Mouse (Mus musculus) intestine, embryonic 14.5 days (tissue): ENCODE measurements around the gene Utrn. TPM values are rescaled to one million over a fixed set of nuclear protein-coding genes. Genes with fewer than 3 reads are reported as not detected.
A peak's percentile ranks its signal among the peaks of the same experiment; 100 is the strongest.

Experiments
- ATAC-seq: fragments of 200-750 bp; cut with Nextera tagmentation; replicated peaks from 2 replicates; pipeline ENCODE4 v1.8.0; 2017; ENCODE audit warnings: low read depth, moderate number of reproducible peaks, moderate TSS enrichment, moderate library complexity; ENCODE audit not compliant: low FRiP score, low TSS enrichment
- DNase-seq: peaks from one replicate; pipeline ENCODE4 v3.0.0-alpha.2; 2018; ENCODE audit warnings: low spot score
- H3K27ac ChIP-seq: fragments of 300-500 bp; sonication (generic); 2 replicates; pipeline ENCODE4 v1.5.1; 2014; ENCODE audit warnings: low read depth, mild to moderate bottlenecking, control low read depth
- H3K27me3 ChIP-seq: fragments of 300-500 bp; sonication (generic); replicated peaks from 2 replicates; pipeline ENCODE4 v1.6.1; 2014; ENCODE audit warnings: low read length, control low read depth; ENCODE audit not compliant: control insufficient read depth, insufficient read depth
- H3K36me3 ChIP-seq: fragments of 300-500 bp; sonication (generic); 2 replicates; pipeline ENCODE4 v1.6.1; 2014; ENCODE audit warnings: low read length, control low read depth; ENCODE audit not compliant: control insufficient read depth, insufficient read depth
- H3K4me1 ChIP-seq: fragments of 300-500 bp; sonication (generic); replicated peaks from 2 replicates; pipeline ENCODE4 v1.6.1; 2014; ENCODE audit warnings: low read length, control low read depth, mixed read lengths; ENCODE audit not compliant: control insufficient read depth, insufficient read depth
- H3K4me2 ChIP-seq: fragments of 300-500 bp; sonication (generic); 2 replicates; pipeline ENCODE4 v1.6.1; 2014; ENCODE audit warnings: low read length
- H3K4me3 ChIP-seq: fragments of 300-500 bp; sonication (generic); 2 replicates; pipeline ENCODE4 v1.5.1; 2014; ENCODE audit warnings: low read depth, low read length, control low read depth, mixed read lengths
- H3K9ac ChIP-seq: fragments of 300-500 bp; sonication (generic); 2 replicates; pipeline ENCODE4 v1.6.1; 2014; ENCODE audit warnings: mild to moderate bottlenecking, low read length
- H3K9me3 ChIP-seq: fragments of 300-500 bp; sonication (generic); 2 replicates; pipeline ENCODE4 v1.6.1; 2016; ENCODE audit warnings: low read length, control low read depth; ENCODE audit not compliant: control insufficient read depth
- WGBS: fragments of 180-500 bp; shearing (Covaris S2); extraction: QIAGEN DNeasy Blood & Tissue Kit; methylation state at CpG from one replicate; pipeline ENCODE4 v1.1.7; 2014; 5-methylcytosine and 5-hydroxymethylcytosine counted together
- polyA plus RNA-seq: library from polyadenylated mRNA; unstranded; fragments of >200 nt; fragmentation: Nextera tagmentation; extraction: Ambion mirVana; gene quantifications from 2 replicates; pipeline ENCODE4 v1.2.1, GENCODE M21; 2014

Gene Utrn
- polyA plus RNA-seq, 1 experiment from 2014 or later = 55.1 TPM

- no peaks in the 10 kb centered on the region for H3K27me3 ChIP-seq
- H3K9me3 ChIP-seq = no peaks in the 10 kb centered on the region
- no peak overlapping the region for H3K4me2 ChIP-seq
- ATAC-seq (no peak), DNase-seq (no peak)
- no peaks in the 10 kb centered on the region for H3K36me3 ChIP-seq
- no peaks in the 10 kb centered on the region for H3K4me1 ChIP-seq
- no peak overlapping the region for H3K4me3 ChIP-seq
- no peak overlapping the region for H3K9ac ChIP-seq
- 68% methylated on average over 1 of the region's 1 CpGs for WGBS
- H3K27ac ChIP-seq = no peak overlapping the region
These were observed 35.0 kb downstream of the Utrn start for GRCm38 (mm10) chr10:12834215-12834614.

GRCm38 (mm10) chr10:12832163-12832562 is 37.0 kb downstream of the Utrn start:
- no peaks in the 10 kb centered on the region for H3K36me3 ChIP-seq
- H3K4me2 ChIP-seq = no peak overlapping the region
- H3K4me3 ChIP-seq = no peak overlapping the region
- ATAC-seq (no peak), DNase-seq (no peak)
- H3K9ac ChIP-seq = no peak overlapping the region
- no peaks in the 10 kb centered on the region for H3K4me1 ChIP-seq
- H3K27ac ChIP-seq = no peak overlapping the region
- no peaks in the 10 kb centered on the region for H3K27me3 ChIP-seq
- no peaks in the 10 kb centered on the region for H3K9me3 ChIP-seq
- WGBS = 83% methylated on average over 8 of the region's 8 CpGs

- H3K4me3 ChIP-seq = no peak overlapping the region
- no peaks in the 10 kb centered on the region for H3K9me3 ChIP-seq
- no peak overlapping the region for H3K4me2 ChIP-seq
- H3K27me3 ChIP-seq = no peaks in the 10 kb centered on the region
- H3K27ac ChIP-seq = no peak overlapping the region
- H3K9ac ChIP-seq = no peak overlapping the region
- DNase-seq (no peak), ATAC-seq (no peak)
- 0 out of 2 replicates have a peak, but pooled peaks cover 5% of the 10 kb centered on the region for H3K4me1 ChIP-seq
- H3K36me3 ChIP-seq = no peaks in the 10 kb centered on the region
- 44% methylated on average over 4 of the region's 4 CpGs for WGBS
These were observed 41.4 kb downstream of the Utrn start for GRCm38 (mm10) chr10:12827778-12828177.

GRCm38 (mm10) chr10:12827306-12827705 is 41.9 kb downstream of the Utrn start:
- Histone ChIP-seq H3K4me2 (no peak overlapping the region), H3K27ac (no peak overlapping the region), H3K27me3 (no peaks in the 10 kb centered on the region), H3K36me3 (no peaks in the 10 kb centered on the region), H3K9me3 (no peaks in the 10 kb centered on the region), H3K4me3 (no peak overlapping the region), H3K9ac (no peak overlapping the region), H3K4me1 (0 out of 2 replicates have a peak, but pooled peaks cover 5% of the 10 kb centered on the region)
- DNase-seq (no peak), ATAC-seq (no peak)
- 68% methylated on average over 3 of the region's 3 CpGs for WGBS

GRCm38 (mm10) chr10:12826760-12827281 is 42.3 kb downstream of the Utrn start:
- peak; percentile 61 for DNase-seq

GRCm38 (mm10) chr10:12824386-12824785 is 44.8 kb downstream of the Utrn start:
- Histone ChIP-seq H3K9ac (no peak overlapping the region), H3K4me1 (0 out of 2 replicates have a peak, but pooled peaks cover 5% of the 10 kb centered on the region), H3K9me3 (no peaks in the 10 kb centered on the region), H3K27ac (no peak overlapping the region), H3K4me3 (no peak overlapping the region), H3K4me2 (no peak overlapping the region), H3K36me3 (peaks cover 3% of the 10 kb centered on the region; the same call in 1 of the 2 replicates), H3K27me3 (no peaks in the 10 kb centered on the region)
- ATAC-seq (no peak), DNase-seq (no peak)
- WGBS = 39% methylated on average over 4 of the region's 4 CpGs

More at GRCm38 (mm10) chr10:12826760-12827281, 42.3 kb downstream of the Utrn start:
- Histone ChIP-seq H3K9ac (no peak overlapping the region), H3K27me3 (no peaks in the 10 kb centered on the region), H3K4me3 (no peak overlapping the region), H3K36me3 (no peaks in the 10 kb centered on the region), H3K27ac (no peak overlapping the region), H3K4me2 (no peak overlapping the region), H3K9me3 (no peaks in the 10 kb centered on the region), H3K4me1 (0 out of 2 replicates have a peak, but pooled peaks cover 5% of the 10 kb centered on the region)
- 58% methylated on average over 6 of the region's 6 CpGs for WGBS
- ATAC-seq = peak; percentile 77

GRCm38 (mm10) chr10:12823437-12824219 is 45.5 kb downstream of the Utrn start:
- no peak overlapping the region for H3K4me2 ChIP-seq
- no peak overlapping the region for H3K9ac ChIP-seq
- peaks cover 3% of the 10 kb centered on the region; the same call in 1 of the 2 replicates for H3K36me3 ChIP-seq
- no peaks in the 10 kb centered on the region for H3K27me3 ChIP-seq
- H3K27ac ChIP-seq = no peak overlapping the region
- no peaks in the 10 kb centered on the region for H3K9me3 ChIP-seq
- H3K4me1 ChIP-seq = 0 out of 2 replicates have a peak, but pooled peaks cover 5% of the 10 kb centered on the region
- no peak overlapping the region for H3K4me3 ChIP-seq
- DNase-seq = no peak
- no peak for ATAC-seq
- WGBS = 68% methylated on average over 15 of the region's 15 CpGs

- H3K4me1 ChIP-seq = 0 out of 2 replicates have a peak, but pooled peaks cover 3% of the 10 kb centered on the region
- H3K9ac ChIP-seq = no peak overlapping the region
- no peak for DNase-seq
- H3K27me3 ChIP-seq = no peaks in the 10 kb centered on the region
- H3K4me2 ChIP-seq = no peak overlapping the region
- H3K36me3 ChIP-seq = peaks cover 3% of the 10 kb centered on the region; the same call in 1 of the 2 replicates
- no peak overlapping the region for H3K4me3 ChIP-seq
- 0 out of 2 replicates have a peak, but pooled peaks have one; percentile 10 for ATAC-seq
- H3K9me3 ChIP-seq = no peaks in the 10 kb centered on the region
- no peak overlapping the region for H3K27ac ChIP-seq
- whole genome bisulfite sequencing = 71% methylated on average over 13 of the region's 13 CpGs
These were observed 48.0 kb downstream of the Utrn start for GRCm38 (mm10) chr10:12820978-12821735.
